Mouse (Mus musculus) megakaryocyte, embryonic 14.5 days (primary cell): ENCODE data around the gene Aspscr1. TPM values are rescaled to one million over a fixed set of nuclear protein-coding genes. Genes with fewer than 3 reads are reported as not detected.
"Not testable (repeated sequence)": the region's sequence is repeated elsewhere in the genome, so short reads cannot be mapped to it uniquely, and the experiment has no call there.

Experiments used
- H3K27me3 ChIP-seq: replicated peaks from 2 replicates; pipeline ENCODE3; 2012; ENCODE audit warnings: inconsistent platforms
- H3K36me3 ChIP-seq: replicated peaks from 2 replicates; pipeline ENCODE3; 2012; ENCODE audit warnings: low read length, inconsistent platforms, mixed read lengths
- H3K4me1 ChIP-seq: 2 replicates; pipeline ENCODE4 v1.6.1; 2012; ENCODE audit warnings: inconsistent platforms
- H3K4me3 ChIP-seq: replicated peaks from 2 replicates; pipeline ENCODE3; 2012; ENCODE audit warnings: moderate library complexity, mild to moderate bottlenecking, inconsistent platforms
- H3K9me3 ChIP-seq: 2 replicates; pipeline ENCODE4 v1.6.1; 2012; ENCODE audit warnings: inconsistent platforms
- FLI1 ChIP-seq: IDR thresholded peaks from 2 replicates; pipeline ENCODE4 v1.6.1; 2012; ENCODE audit warnings: low read length, inconsistent platforms, mixed read lengths
- GATA1 ChIP-seq: IDR thresholded peaks from 3 replicates; pipeline ENCODE4 v1.6.1; 2012; ENCODE audit warnings: mixed read lengths, low read length, inconsistent platforms, borderline replicate concordance
- polyA plus RNA-seq: library from polyadenylated mRNA; stranded (reverse); fragments of >175 nt; gene quantifications from 2 replicates; pipeline ENCODE4 v1.2.3, GENCODE M21; 2012; ENCODE audit warnings: low replicate concordance; ENCODE audit not compliant: insufficient read depth

The Aspscr1 gene
- polyA plus RNA-seq, 1 experiment = 458 TPM

- no peak for TF ChIP-seq GATA1
- no peak for TF ChIP-seq FLI1
- no peaks in the 10 kb centered on the region for H3K9me3 ChIP-seq
- peak overlapping the region; percentile 91 for H3K4me3 ChIP-seq
- H3K36me3 ChIP-seq = no peaks in the 10 kb centered on the region
- peaks cover 95% of the 10 kb centered on the region for H3K27me3 ChIP-seq
- H3K4me1 ChIP-seq = peaks cover 41% of the 10 kb centered on the region
These were observed 13.1 kb upstream of the Aspscr1 start for GRCm38 (mm10) chr11:120659509-120660300.

GRCm38 (mm10) chr11:120660301-120661075 lies 12.3 kb upstream of the Aspscr1 start:
- TF ChIP-seq GATA1 (no peak), FLI1 (no peak)
- no peaks in the 10 kb centered on the region for H3K9me3 ChIP-seq
- peak overlapping the region; percentile 91 for H3K4me3 ChIP-seq
- no peaks in the 10 kb centered on the region for H3K36me3 ChIP-seq
- H3K27me3 ChIP-seq = peaks cover 98% of the 10 kb centered on the region
- H3K4me1 ChIP-seq = peaks cover 43% of the 10 kb centered on the region

GRCm38 (mm10) chr11:120661076-120661460 lies 11.7 kb upstream of the Aspscr1 start, which contains the start of gene Notum:
Notum (minus strand) TSS chr11:120661175.
- H3K4me3 ChIP-seq = peak within 1 kb of the TSS; percentile 91
- H3K9me3 ChIP-seq = no peaks in the 10 kb centered on the region
- peaks cover 45% of the 10 kb centered on the region for H3K4me1 ChIP-seq
- no peaks in the 10 kb centered on the region for H3K36me3 ChIP-seq
- TF ChIP-seq GATA1 (no peak), FLI1 (no peak)
- peaks cover 96% of the 10 kb centered on the region for H3K27me3 ChIP-seq

- H3K36me3 ChIP-seq = no peaks in the 10 kb centered on the region
- H3K9me3 ChIP-seq = no peaks in the 10 kb centered on the region
- H3K4me3 ChIP-seq = no peak overlapping the region
- TF ChIP-seq FLI1 (no peak), GATA1 (no peak)
- H3K4me1 ChIP-seq = peaks cover 50% of the 10 kb centered on the region
- peaks cover 94% of the 10 kb centered on the region for H3K27me3 ChIP-seq
These were observed 10.0 kb upstream of the Aspscr1 start for GRCm38 (mm10) chr11:120662759-120663158.

GRCm38 (mm10) chr11:120663714-120664113 lies 9.1 kb upstream of the Aspscr1 start:
- H3K27me3 ChIP-seq = peaks cover 84% of the 10 kb centered on the region
- no peak overlapping the region for H3K4me3 ChIP-seq
- H3K4me1 ChIP-seq = peaks cover 47% of the 10 kb centered on the region
- H3K9me3 ChIP-seq = no peaks in the 10 kb centered on the region
- TF ChIP-seq GATA1 = no peak
- TF ChIP-seq FLI1 = no peak
- no peaks in the 10 kb centered on the region for H3K36me3 ChIP-seq

- H3K4me3 ChIP-seq = no peak overlapping the region
- H3K4me1 ChIP-seq = peaks cover 30% of the 10 kb centered on the region
- TF ChIP-seq GATA1 (no peak), FLI1 (no peak)
- H3K27me3 ChIP-seq = peaks cover 72% of the 10 kb centered on the region
- no peaks in the 10 kb centered on the region for H3K9me3 ChIP-seq
- H3K36me3 ChIP-seq = no peaks in the 10 kb centered on the region
These were observed 7.4 kb upstream of the Aspscr1 start for GRCm38 (mm10) chr11:120665406-120665805.

- TF ChIP-seq FLI1 = no peak
- TF ChIP-seq GATA1 = no peak
- no peak overlapping the region for H3K4me3 ChIP-seq
- H3K4me1 ChIP-seq = peaks cover 19% of the 10 kb centered on the region
- H3K9me3 ChIP-seq = no peaks in the 10 kb centered on the region
- H3K36me3 ChIP-seq = no peaks in the 10 kb centered on the region
- H3K27me3 ChIP-seq = peaks cover 59% of the 10 kb centered on the region
These were observed 6.2 kb upstream of the Aspscr1 start for GRCm38 (mm10) chr11:120666617-120667016.

GRCm38 (mm10) chr11:120673594-120674122 lies 885 bp downstream of the Aspscr1 start:
- H3K27me3 ChIP-seq = peaks cover 4% of the 10 kb centered on the region
- H3K9me3 ChIP-seq = no peaks in the 10 kb centered on the region

GRCm38 (mm10) chr11:120675875-120676274 lies 3.1 kb downstream of the Aspscr1 start:
- H3K27me3 ChIP-seq, H3K9me3 ChIP-seq: not testable (repeated sequence)
- Histone ChIP-seq H3K4me3 (peak overlapping the region; percentile 46), H3K36me3 (peaks cover 61% of the 10 kb centered on the region), H3K4me1 (peaks cover 64% of the 10 kb centered on the region)

More at GRCm38 (mm10) chr11:120673594-120674122, 885 bp downstream of the Aspscr1 start:
- Histone ChIP-seq H3K4me1 (peaks cover 56% of the 10 kb centered on the region), H3K36me3 (peaks cover 39% of the 10 kb centered on the region), H3K4me3 (peak overlapping the region; percentile 96)
- TF ChIP-seq GATA1 = no peak

- Histone ChIP-seq H3K9me3 (no peaks in the 10 kb centered on the region), H3K4me1 (peaks cover 61% of the 10 kb centered on the region), H3K27me3 (no peaks in the 10 kb centered on the region), H3K36me3 (peaks cover 68% of the 10 kb centered on the region), H3K4me3 (no peak overlapping the region)
- no peak for TF ChIP-seq GATA1
- TF ChIP-seq FLI1 = no peak
These were observed 4.2 kb downstream of the Aspscr1 start for GRCm38 (mm10) chr11:120676951-120677350.
